Mouse (Mus musculus): ENCODE data around the gene Ugt8a. TPM values are rescaled to one million over a fixed set of nuclear protein-coding genes. Genes with fewer than 3 reads are reported as not detected.

The Ugt8a gene
- 0.35 and 0.75 TPM in 2 replicates for polyA plus RNA-seq (2014; fragmentation: Nextera tagmentation; extraction: Ambion mirVana)

- peak within 1 kb of the TSS; percentile 27; the same call in 1 of the 2 replicates for H3K9ac ChIP-seq (ENCODE audit: low read length)
- H3K4me2 ChIP-seq (ENCODE audit: low read depth, severe bottlenecking): peak within 1 kb of the TSS; percentile 89
- no peak within 1 kb of the TSS for H3K27ac ChIP-seq (replicated peaks; ENCODE audit: low read depth, low read length)
- H3K4me1 ChIP-seq (ENCODE audit: control insufficient read depth, insufficient read depth, low read length): 0 out of 2 replicates have a peak, but pooled peaks cover 6% of the 10 kb centered on the region
- peaks cover 27% of the 10 kb centered on the region for H3K27me3 ChIP-seq (ENCODE audit: control insufficient read depth, insufficient read depth, low read length)
- no peaks in the 10 kb centered on the region for H3K36me3 ChIP-seq (ENCODE audit: control insufficient read depth, insufficient read depth, low read length)
- DNase-seq (ENCODE audit: low spot score) (no peak), ATAC-seq (ENCODE audit: insufficient number of reproducible peaks, low FRiP score, low TSS enrichment, low read depth) (peak; percentile 74)
- peak within 1 kb of the TSS; percentile 48 for H3K4me3 ChIP-seq (ENCODE audit: low read depth, low read length)
- no peaks in the 10 kb centered on the region for H3K9me3 ChIP-seq (ENCODE audit: control insufficient read depth, low read length)
- 2% methylated on average over 71 of the region's 85 CpGs for WGBS
Observed at GRCm38 (mm10) chr3:125938092-125938755, at the start of gene Ugt8a. Ugt8a (minus strand) TSS chr3:125938619.

GRCm38 (mm10) chr3:125986639-125987038 lies 48.2 kb upstream of the Ugt8a start:
- no peak overlapping the region for H3K27ac ChIP-seq (replicated peaks; ENCODE audit: low read depth, low read length)
- H3K4me1 ChIP-seq (ENCODE audit: control insufficient read depth, insufficient read depth, low read length): no peaks in the 10 kb centered on the region
- no peaks in the 10 kb centered on the region for H3K9me3 ChIP-seq (ENCODE audit: control insufficient read depth, low read length)
- no peak overlapping the region for H3K4me3 ChIP-seq (ENCODE audit: low read depth, low read length)
- ATAC-seq (ENCODE audit: insufficient number of reproducible peaks, low FRiP score, low TSS enrichment, low read depth) (no peak), DNase-seq (ENCODE audit: low spot score) (no peak)
- no peaks in the 10 kb centered on the region for H3K36me3 ChIP-seq (ENCODE audit: control insufficient read depth, insufficient read depth, low read length)
- no peak overlapping the region for H3K4me2 ChIP-seq (ENCODE audit: low read depth, severe bottlenecking)
- no peaks in the 10 kb centered on the region for H3K27me3 ChIP-seq (ENCODE audit: control insufficient read depth, insufficient read depth, low read length)
- no peak overlapping the region for H3K9ac ChIP-seq (ENCODE audit: low read length)

- 84% methylated on average over 2 of the region's 2 CpGs for WGBS
- Histone ChIP-seq H3K9me3 (ENCODE audit: control insufficient read depth, low read length) (no peaks in the 10 kb centered on the region), H3K4me3 (ENCODE audit: low read depth, low read length) (no peak overlapping the region), H3K27me3 (ENCODE audit: control insufficient read depth, insufficient read depth, low read length) (no peaks in the 10 kb centered on the region), H3K4me2 (ENCODE audit: low read depth, severe bottlenecking) (no peak overlapping the region), H3K36me3 (ENCODE audit: control insufficient read depth, insufficient read depth, low read length) (no peaks in the 10 kb centered on the region), H3K4me1 (ENCODE audit: control insufficient read depth, insufficient read depth, low read length) (no peaks in the 10 kb centered on the region), H3K27ac (replicated peaks; ENCODE audit: low read depth, low read length) (no peak overlapping the region), H3K9ac (ENCODE audit: low read length) (no peak overlapping the region)
- ATAC-seq (ENCODE audit: insufficient number of reproducible peaks, low FRiP score, low TSS enrichment, low read depth): no peak
- DNase-seq (ENCODE audit: low spot score): no peak
Observed at GRCm38 (mm10) chr3:125983707-125984420, 45.4 kb upstream of the Ugt8a start.

GRCm38 (mm10) chr3:125979475-125979874 lies 41.1 kb upstream of the Ugt8a start:
- no peak overlapping the region for H3K27ac ChIP-seq (replicated peaks; ENCODE audit: low read depth, low read length)
- no peak overlapping the region for H3K4me3 ChIP-seq (ENCODE audit: low read depth, low read length)
- no peak overlapping the region for H3K4me2 ChIP-seq (ENCODE audit: low read depth, severe bottlenecking)
- DNase-seq (ENCODE audit: low spot score) (no peak), ATAC-seq (ENCODE audit: insufficient number of reproducible peaks, low FRiP score, low TSS enrichment, low read depth) (no peak)
- 88% methylated on average over 3 of the region's 3 CpGs for WGBS
- H3K9me3 ChIP-seq (ENCODE audit: control insufficient read depth, low read length): no peaks in the 10 kb centered on the region
- H3K27me3 ChIP-seq (ENCODE audit: control insufficient read depth, insufficient read depth, low read length): no peaks in the 10 kb centered on the region
- H3K36me3 ChIP-seq (ENCODE audit: control insufficient read depth, insufficient read depth, low read length): no peaks in the 10 kb centered on the region
- H3K9ac ChIP-seq (ENCODE audit: low read length): no peak overlapping the region
- no peaks in the 10 kb centered on the region for H3K4me1 ChIP-seq (ENCODE audit: control insufficient read depth, insufficient read depth, low read length)

- 74% methylated on average over 4 of the region's 4 CpGs for WGBS
- Histone ChIP-seq H3K9me3 (ENCODE audit: control insufficient read depth, low read length) (no peaks in the 10 kb centered on the region), H3K36me3 (ENCODE audit: control insufficient read depth, insufficient read depth, low read length) (no peaks in the 10 kb centered on the region), H3K4me3 (ENCODE audit: low read depth, low read length) (no peak overlapping the region), H3K4me2 (ENCODE audit: low read depth, severe bottlenecking) (no peak overlapping the region), H3K27me3 (ENCODE audit: control insufficient read depth, insufficient read depth, low read length) (no peaks in the 10 kb centered on the region), H3K27ac (replicated peaks; ENCODE audit: low read depth, low read length) (no peak overlapping the region), H3K9ac (ENCODE audit: low read length) (no peak overlapping the region), H3K4me1 (ENCODE audit: control insufficient read depth, insufficient read depth, low read length) (no peaks in the 10 kb centered on the region)
- DNase-seq (ENCODE audit: low spot score): no peak
- ATAC-seq (ENCODE audit: insufficient number of reproducible peaks, low FRiP score, low TSS enrichment, low read depth): no peak
Observed at GRCm38 (mm10) chr3:125975899-125976298, 37.5 kb upstream of the Ugt8a start.

GRCm38 (mm10) chr3:125969458-125969857 lies 31.0 kb upstream of the Ugt8a start:
- WGBS: 86% methylated on average over 4 of the region's 4 CpGs
- no peak overlapping the region for H3K27ac ChIP-seq (replicated peaks; ENCODE audit: low read depth, low read length)
- H3K9ac ChIP-seq (ENCODE audit: low read length): no peak overlapping the region
- H3K36me3 ChIP-seq (ENCODE audit: control insufficient read depth, insufficient read depth, low read length): no peaks in the 10 kb centered on the region
- H3K4me3 ChIP-seq (ENCODE audit: low read depth, low read length): no peak overlapping the region
- no peaks in the 10 kb centered on the region for H3K27me3 ChIP-seq (ENCODE audit: control insufficient read depth, insufficient read depth, low read length)
- no peak for ATAC-seq (ENCODE audit: insufficient number of reproducible peaks, low FRiP score, low TSS enrichment, low read depth)
- DNase-seq (ENCODE audit: low spot score): no peak
- H3K4me1 ChIP-seq (ENCODE audit: control insufficient read depth, insufficient read depth, low read length): no peaks in the 10 kb centered on the region
- no peak overlapping the region for H3K4me2 ChIP-seq (ENCODE audit: low read depth, severe bottlenecking)
- H3K9me3 ChIP-seq (ENCODE audit: control insufficient read depth, low read length): no peaks in the 10 kb centered on the region

- DNase-seq (ENCODE audit: low spot score) (no peak), ATAC-seq (ENCODE audit: insufficient number of reproducible peaks, low FRiP score, low TSS enrichment, low read depth) (no peak)
- Histone ChIP-seq H3K4me3 (ENCODE audit: low read depth, low read length) (no peak overlapping the region), H3K9ac (ENCODE audit: low read length) (no peak overlapping the region), H3K4me2 (ENCODE audit: low read depth, severe bottlenecking) (no peak overlapping the region), H3K9me3 (ENCODE audit: control insufficient read depth, low read length) (no peaks in the 10 kb centered on the region), H3K27ac (replicated peaks; ENCODE audit: low read depth, low read length) (no peak overlapping the region), H3K4me1 (ENCODE audit: control insufficient read depth, insufficient read depth, low read length) (no peaks in the 10 kb centered on the region), H3K36me3 (ENCODE audit: control insufficient read depth, insufficient read depth, low read length) (no peaks in the 10 kb centered on the region), H3K27me3 (ENCODE audit: control insufficient read depth, insufficient read depth, low read length) (no peaks in the 10 kb centered on the region)
- WGBS: 80% methylated on average over 3 of the region's 3 CpGs
Observed at GRCm38 (mm10) chr3:125956196-125956885, 17.9 kb upstream of the Ugt8a start.

- WGBS: 81% methylated on average over 1 of the region's 1 CpGs
- ATAC-seq (ENCODE audit: insufficient number of reproducible peaks, low FRiP score, low TSS enrichment, low read depth): no peak
- no peak overlapping the region for H3K4me3 ChIP-seq (ENCODE audit: low read depth, low read length)
Observed at GRCm38 (mm10) chr3:125954881-125955280, 16.5 kb upstream of the Ugt8a start.

More at GRCm38 (mm10) chr3:125954881-125955280, 16.5 kb upstream of the Ugt8a start:
- Histone ChIP-seq H3K27me3 (ENCODE audit: control insufficient read depth, insufficient read depth, low read length) (no peaks in the 10 kb centered on the region), H3K27ac (replicated peaks; ENCODE audit: low read depth, low read length) (no peak overlapping the region), H3K9ac (ENCODE audit: low read length) (no peak overlapping the region), H3K9me3 (ENCODE audit: control insufficient read depth, low read length) (no peaks in the 10 kb centered on the region), H3K4me2 (ENCODE audit: low read depth, severe bottlenecking) (no peak overlapping the region), H3K4me1 (ENCODE audit: control insufficient read depth, insufficient read depth, low read length) (no peaks in the 10 kb centered on the region), H3K36me3 (ENCODE audit: control insufficient read depth, insufficient read depth, low read length) (no peaks in the 10 kb centered on the region)
- no peak for DNase-seq (ENCODE audit: low spot score)
